Mouse (Mus musculus) hematopoietic stem cell, adult 5-6 weeks (primary cell): ENCODE results near the gene Siae. TPM values are rescaled to one million over a fixed set of nuclear protein-coding genes. Genes with fewer than 3 reads are reported as not detected.

Source experiments
- ATAC-seq, 2 experiments: fragments of 125-278 bp in 1 of 2; replicated peaks in 1 of 2; 2 replicates each; pipeline ENCODE4 v1.8.0; 2016 to 2017; ENCODE audit warnings: inconsistent platforms in 2 of 2, mild to moderate bottlenecking in 2 of 2, moderate number of reproducible peaks in 2 of 2, low read depth in 1 of 2, moderate TSS enrichment in 1 of 2; ENCODE audit not compliant: low FRiP score in 2 of 2, poor library complexity in 2 of 2, severe bottlenecking in 2 of 2, insufficient read depth in 1 of 2, low TSS enrichment in 1 of 2
- total RNA-seq: library from RNA; stranded (forward); fragments of 172-1452, 232-1000 nt; gene quantifications from 2 replicates; pipeline ENCODE4 v1.2.3, GENCODE M21; 2017

The Siae gene
- total RNA-seq, 1 experiment from 2014 or later, result 26.1 TPM

DNA sequence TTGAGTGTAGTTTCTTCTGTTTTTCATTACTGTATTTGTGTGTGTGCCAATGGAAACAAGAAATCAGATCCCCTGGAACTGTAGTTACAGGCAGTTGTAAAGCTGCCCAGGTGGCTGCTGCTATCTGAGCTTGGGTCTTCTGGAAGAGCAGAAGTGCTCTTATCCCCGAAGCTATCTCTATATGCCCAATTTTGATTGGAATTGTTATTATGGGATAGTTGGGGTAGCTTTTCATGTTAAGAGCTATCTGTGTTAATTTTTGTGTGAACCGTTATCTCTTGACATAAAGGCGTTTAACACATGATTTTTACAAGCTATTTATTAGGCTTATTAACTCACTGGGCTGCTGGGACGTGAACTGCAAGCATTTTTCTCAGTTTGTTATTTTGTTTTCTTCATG is 54.1 kb downstream of the Siae start:
- no peak for ATAC-seq

DNA sequence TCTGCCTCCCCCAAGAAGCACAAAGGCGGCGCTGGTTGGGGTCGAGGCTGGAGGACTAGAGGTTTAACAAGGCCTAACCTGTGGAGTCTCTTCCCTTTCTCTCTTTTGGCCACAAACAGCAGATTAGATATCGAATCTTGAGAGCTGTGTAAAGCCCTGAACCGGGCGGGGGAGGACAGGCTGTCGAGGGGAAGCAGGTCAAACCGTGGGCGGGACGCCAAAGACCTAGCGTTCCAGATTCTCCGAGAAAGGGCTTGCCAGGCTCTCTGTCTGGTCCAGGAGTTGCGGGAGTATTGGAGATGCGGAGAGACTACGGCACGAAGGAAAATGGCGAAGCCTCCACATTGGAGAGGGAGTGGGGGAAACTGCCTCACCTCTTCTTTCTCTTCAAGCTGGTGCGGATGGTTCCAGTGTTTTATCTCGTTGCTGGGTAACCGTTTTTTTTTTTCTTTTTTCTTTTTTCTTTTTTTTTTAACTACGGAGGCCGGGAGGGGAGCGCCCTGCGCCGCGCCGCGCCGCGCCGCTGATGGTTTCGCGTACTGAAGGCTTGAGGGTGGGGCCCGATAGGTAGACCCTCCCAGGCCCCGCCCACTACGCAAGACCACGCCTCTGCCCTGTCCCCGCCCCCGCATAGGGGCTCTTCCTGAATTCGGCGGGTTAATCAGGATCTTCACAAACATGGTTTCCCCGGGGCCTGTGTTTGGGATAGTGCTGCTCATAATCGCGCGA is 57.8 kb downstream of the Siae start, which contains the start of gene Spa17:
Gene Spa17, minus strand, starts transcription at position 541 of the 729 bp plus-strand sequence.
- ATAC-seq, result peak; percentile 91 to 97

DNA sequence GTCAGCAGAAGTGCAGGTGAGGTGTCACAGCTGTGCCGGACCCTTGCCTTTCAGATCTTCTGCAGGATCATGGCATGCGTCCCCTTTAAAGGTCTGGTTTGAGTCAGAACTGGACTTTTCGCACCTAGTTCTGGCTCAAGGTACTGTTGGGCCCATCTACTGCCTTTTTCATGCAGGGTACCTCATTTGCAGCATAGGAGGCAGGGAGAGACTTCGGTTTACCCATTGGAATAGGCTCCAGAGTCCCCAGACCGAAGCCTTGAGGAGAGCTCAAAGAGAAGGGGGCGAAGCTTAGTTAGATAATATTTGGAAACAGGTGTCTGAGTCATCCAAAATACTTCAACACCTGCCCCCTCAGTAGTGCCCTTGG is 58.4 kb downstream of the Siae start:
- peak in 1 of 2 experiments; percentile 2; a peak in 1 of 4 replicates for ATAC-seq

DNA sequence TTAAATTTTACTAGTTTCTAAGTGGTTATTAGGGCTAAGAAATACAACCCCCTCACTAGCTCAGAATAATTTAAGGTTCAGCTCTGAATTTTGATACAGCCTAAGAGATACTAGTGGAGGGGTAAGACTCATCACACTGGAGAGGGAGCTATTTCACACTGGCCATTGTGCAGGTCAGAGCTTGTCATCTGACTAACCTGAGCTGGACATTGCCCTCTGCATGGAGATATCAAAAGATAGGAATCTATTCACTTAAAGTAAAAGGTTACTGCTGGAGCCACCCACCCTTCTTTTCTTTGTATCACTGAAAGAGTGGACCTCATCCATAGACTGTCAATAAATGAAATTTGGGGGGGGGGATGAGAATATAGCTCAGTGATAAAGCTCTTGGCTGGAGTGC is 58.8 kb downstream of the Siae start:
- ATAC-seq, result no peak

DNA sequence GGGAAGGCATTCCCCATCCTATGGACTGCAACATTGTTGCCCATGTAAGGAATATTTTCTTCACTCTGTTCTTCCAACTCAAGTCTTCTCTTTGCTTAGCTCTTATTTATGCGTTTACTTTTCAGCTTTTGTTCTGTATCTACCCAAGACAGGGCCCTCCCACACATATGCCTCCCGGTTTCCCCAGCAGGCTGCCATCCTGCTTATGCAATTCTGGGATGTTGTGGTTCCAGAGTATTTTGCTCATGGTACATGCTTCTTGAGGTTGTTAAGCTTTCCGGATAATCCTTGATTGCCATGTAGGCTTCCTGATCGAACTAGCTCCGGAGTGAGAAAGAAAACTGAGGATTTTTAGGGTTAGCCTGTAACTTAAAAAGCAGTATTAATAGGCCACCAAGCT is 59.7 kb downstream of the Siae start:
- no peak for ATAC-seq

DNA sequence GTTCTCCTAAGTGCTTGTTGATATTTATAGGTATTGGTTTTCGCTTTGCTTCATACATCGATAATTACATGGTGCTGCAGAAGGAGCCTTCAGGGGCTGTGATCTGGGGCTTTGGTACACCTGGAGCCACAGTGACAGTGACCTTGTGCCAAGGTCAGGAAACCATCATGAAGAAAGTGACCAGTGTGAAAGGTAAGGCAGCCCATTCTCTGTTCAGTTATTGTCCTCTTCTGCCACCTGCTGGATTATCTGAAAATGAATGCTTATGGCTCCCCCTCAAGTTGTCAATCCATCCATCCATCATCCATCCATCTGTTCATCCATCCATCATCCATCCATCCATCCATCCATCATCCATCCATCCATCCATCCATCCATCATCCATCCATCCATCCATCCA is 61.3 kb downstream of the Siae start:
- no peak for ATAC-seq

DNA sequence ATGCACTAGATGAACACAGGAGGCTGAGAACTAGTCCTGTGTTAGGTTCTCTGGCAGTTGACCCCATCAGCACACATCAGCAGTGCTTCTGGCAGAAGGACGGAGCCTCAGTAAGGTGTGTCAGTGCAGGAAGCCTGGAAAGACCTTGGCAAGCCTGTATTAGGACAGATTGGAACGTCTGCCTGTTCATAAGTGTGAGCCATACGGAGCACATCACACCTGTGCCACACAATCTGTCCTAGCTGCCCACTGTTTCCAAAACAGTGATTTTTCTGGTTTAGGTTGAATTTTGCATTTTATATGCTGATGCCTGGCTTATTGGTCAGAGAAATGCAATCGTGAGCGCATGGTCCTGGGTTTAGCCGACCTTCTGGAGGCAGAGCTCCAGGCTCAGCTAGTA is 65.8 kb downstream of the Siae start:
- no peak for ATAC-seq

DNA sequence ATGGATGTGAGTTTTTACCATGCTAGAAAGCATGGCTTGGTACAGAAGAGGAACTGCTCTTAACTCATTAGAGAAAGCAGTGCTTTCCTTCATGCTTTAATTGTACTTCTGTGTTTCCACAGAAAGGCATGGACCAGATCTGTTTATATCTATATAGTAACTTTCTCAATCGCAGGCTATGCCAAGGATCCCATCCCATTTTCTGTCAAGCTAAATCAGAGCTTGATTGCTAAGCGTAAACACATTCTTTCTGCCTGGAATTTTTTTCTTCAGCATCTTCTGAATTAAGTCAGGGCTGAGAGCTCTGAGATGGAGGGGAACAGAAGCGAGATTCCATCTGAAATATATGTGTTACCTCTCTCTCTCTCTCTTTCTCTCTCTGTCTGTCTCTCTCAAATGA is 68.5 kb downstream of the Siae start:
- ATAC-seq, result no peak

DNA sequence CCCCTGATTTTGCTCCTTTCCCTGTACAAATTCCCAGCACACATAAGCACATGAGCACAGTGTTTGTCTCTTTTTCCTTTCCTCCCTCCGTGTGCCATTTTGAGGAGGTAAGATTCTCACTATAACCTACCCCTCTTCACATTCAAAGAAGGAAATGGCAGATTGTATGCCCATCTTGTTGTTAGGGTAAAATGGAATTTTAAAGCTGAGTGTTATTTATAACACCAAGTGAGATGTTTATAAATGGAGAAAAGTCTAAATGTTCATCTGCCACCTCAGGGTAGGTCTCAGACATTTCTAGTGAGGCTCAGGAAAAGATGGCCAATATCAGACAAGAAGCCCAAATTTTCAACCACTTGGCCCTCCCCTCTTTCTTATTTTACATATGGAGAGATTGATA is 69.0 kb downstream of the Siae start:
- no peak for ATAC-seq

DNA sequence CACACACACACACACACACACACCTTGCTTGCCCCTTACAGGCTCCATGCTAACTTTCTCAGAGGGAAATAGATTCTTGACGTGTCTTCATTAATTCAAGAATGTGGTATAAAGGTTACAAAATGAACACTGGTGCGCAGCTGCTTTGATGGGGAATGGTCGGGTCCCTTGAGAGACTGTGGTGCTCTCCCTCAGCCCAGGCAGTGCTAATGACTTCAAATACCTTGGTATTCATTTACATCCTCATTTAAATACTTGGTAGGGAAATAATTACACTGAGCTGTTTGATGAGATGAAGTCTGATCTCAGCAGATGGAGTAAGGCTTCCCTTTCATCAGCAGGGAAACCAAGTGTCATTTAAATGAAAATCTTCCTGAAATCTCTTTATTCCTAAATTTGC is 69.6 kb downstream of the Siae start:
- no peak for ATAC-seq

DNA sequence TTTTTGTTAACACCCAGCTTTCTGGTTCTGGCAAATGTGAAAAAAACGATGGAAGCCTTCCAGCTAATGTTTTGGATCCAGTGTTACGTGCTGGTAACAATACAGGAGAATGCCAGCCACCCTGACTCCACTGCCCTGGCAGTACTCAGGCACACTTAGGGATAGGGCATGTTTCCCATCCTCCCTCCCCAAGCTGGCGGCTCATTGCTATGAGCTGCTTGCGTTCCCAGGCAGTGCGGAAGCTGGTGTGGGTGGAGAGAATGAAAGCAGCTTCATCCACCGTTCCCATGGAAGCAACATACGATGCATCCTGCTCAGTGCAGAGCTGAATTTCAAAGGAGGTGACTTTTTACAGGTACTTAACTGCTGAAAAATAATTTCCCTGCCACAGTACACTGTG is 70.1 kb downstream of the Siae start:
- ATAC-seq, result no peak

DNA sequence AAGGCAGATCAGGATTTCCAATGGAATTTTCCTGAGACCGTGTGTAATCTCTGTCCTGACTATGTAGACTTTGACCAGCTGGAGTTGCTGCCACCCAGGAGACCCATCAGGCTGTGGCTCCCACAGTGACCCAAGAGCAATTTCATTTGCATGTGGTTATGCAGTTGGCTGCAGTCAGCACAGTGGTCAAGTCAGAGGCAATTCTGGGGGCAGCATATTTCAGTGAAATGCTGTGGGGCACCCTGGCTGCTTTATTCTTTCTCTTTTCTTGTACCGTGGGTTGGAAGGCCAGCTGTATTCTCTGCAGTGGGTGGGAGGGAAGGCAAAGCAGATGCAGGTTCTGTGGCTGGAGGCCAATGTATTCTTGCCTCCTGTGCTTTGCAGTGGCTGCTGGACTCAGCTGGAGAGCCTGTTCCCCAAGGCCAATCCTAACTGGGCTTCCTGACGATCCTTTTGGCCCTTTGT is 70.6 kb downstream of the Siae start:
- no peak for ATAC-seq

DNA sequence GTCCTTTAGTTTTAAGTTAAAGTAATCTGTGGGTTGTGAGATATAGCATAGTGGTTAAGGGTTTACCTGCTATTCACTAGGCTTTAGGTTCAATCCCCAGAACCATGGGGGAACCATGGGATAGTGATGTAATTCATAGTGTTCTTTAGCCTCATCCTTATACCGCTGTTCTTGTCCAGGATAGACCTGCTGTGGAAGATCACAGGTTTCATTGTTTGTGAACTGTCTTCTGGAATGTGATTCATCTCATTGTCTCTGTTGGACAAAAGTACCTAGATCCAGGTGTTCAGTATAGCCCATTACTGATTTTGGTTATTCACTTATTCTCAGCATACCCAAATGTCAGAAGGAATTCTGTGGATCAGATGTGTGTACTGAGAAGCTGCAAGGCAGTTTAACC is 71.8 kb downstream of the Siae start:
- no peak for ATAC-seq

DNA sequence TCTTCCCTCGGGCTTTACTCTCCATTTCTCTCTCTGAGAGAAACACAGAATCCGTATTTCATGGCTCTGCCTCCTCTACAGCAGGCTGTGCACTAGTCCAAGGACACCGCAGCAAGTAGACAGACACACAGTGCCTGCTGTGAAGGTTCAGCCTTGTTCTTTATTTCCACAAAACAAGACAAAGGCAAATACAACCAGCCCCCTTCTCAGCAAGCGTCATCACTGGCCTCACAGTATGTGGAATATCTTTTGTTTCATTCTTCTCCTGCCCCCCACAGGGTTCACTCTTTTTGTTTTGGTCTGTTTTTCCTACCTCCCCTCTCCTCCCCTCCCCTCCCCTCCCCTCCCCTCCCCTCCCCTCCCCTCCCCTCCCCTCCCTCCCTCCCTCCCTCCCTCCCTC is 73.1 kb downstream of the Siae start:
- no peak for ATAC-seq

DNA sequence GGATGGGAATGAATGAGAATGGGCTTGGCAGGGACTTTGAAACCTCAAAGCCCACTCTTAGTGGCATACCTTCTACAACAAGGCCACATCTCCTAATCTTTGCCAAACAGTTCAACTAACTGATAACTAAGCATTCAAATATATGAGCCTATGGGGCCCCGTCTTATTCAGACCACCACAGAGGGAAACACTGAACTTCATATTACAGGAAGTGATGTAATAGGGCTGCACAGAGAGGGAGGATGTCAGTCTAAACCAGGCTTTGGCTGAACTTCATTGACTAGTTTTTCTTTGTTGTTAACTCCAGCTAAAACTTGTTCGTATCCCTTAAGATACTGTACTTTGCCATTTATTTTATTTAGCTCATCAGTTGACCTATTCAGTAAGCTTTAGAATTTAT is 74.4 kb downstream of the Siae start:
- peak; percentile 59 to 66; a peak in 2 of 4 replicates for ATAC-seq

DNA sequence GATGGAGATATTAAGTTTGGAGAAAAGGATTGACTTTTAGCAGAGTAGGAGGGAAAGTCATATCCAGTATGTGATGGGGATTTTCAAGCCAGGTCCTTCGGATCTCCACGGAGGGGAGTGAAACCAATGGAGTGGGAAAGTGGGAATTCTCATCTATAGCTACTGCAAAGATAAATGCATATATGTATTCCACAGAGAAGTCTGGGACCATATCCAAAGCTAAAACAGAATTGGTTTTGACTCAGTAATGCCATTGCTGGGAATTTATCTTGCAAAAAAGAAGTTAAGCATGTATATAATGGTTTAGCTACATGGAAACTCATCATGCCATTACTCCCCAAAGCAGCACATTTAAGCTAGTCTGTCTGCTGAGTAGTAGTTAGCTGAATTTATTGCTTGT is 76.8 kb downstream of the Siae start:
- ATAC-seq, result no peak

DNA sequence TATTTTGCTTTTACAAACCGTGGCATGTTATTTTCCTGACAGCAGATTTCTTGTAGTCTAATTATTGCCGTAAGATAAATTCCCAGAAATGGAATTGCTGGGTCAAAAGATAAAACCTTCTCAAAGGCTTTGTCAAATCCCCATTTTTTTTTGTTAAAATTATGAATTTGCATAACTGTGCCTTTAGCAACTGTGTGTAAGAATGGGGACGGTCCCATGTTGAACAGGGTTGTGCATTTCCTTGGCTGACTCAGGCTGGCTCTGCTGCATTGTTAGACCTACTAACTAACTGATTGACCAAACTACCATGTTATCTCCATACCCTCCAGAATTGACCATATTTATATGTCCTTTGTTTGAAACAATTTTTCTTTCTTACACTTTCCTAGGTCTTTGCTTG is 78.8 kb downstream of the Siae start:
- no peak for ATAC-seq

DNA sequence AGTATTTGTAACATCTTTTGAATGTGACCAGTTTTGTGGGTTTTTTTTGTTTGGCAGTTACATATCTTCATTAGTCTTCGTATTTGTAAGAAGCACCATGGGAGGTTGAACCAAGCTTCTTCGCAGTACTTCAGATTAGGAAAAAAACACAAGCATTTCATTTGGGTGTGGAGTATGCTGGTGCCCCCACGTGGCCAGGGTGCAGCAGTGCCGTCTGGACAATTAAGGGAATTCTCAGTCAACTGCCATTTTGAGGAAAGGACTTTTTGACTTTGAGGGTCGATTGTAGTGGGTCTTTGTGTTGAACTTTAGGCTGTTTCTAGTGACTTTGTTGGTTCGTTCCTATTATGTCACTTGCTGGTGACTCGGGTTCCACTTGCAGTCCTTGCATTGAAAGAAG is 80.8 kb downstream of the Siae start:
- ATAC-seq, result peak; percentile 86 to 88

DNA sequence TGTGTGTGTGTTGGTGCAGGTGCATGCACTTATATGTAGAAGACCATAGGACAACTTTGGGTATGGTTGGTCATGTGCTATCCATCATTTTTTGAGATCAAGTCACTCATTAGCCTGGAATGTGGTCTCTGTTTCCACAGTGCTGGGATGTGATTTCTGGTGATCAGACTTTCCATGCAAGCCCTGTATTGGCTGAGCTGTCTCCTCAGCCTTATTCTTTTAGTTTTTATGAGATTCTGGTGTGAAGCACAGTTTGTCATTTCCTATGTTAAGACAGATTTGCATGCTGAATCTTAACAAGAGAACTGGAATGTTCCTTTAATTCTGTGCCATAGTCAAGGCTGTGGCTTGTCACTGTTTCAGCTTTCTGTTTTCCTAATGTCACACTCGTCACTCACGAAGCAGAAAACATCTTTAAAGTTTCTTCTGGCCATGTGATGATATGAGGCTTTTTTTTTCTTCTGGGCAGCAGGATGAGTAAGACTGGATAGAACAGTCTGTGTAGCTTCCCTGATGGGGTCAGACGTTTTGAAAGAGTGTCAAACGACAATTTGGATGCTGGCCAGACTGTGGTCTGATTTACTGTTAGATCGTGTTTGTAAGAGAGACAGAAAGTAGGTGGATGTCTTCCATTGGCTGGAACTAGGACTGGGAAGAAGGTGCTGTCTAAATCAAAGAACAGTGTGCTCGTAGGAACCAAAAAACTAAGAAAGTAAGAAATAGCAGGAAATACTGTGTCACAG is 81.5 kb downstream of the Siae start:
- ATAC-seq, result no peak
